Mouse (Mus musculus) heart, postnatal 0 days (tissue): ENCODE measurements around the gene Atxn2. TPM values are rescaled to one million over a fixed set of nuclear protein-coding genes. Genes with fewer than 3 reads are reported as not detected.

Source experiments
- ATAC-seq: fragments of 200-750 bp; cut with Nextera tagmentation; 2 replicates; pipeline ENCODE4 v1.8.0; 2017; ENCODE audit warnings: low read depth, moderate number of reproducible peaks, moderate library complexity; ENCODE audit not compliant: insufficient read depth
- DNase-seq: peaks from one replicate; pipeline ENCODE4 v3.0.0-alpha.2; 2016; ENCODE audit warnings: low spot score
- H3K27ac ChIP-seq: fragments of 300-500 bp; sonication (generic); 2 replicates; pipeline ENCODE4 v1.5.1; 2014; ENCODE audit warnings: low read depth, mild to moderate bottlenecking
- H3K27me3 ChIP-seq: fragments of 300-500 bp; sonication (generic); 2 replicates; pipeline ENCODE4 v1.6.1; 2014; ENCODE audit warnings: low read length, mixed read lengths; ENCODE audit not compliant: control insufficient read depth, insufficient read depth
- H3K36me3 ChIP-seq: fragments of 300-500 bp; sonication (generic); replicated peaks from 2 replicates; pipeline ENCODE4 v1.6.1; 2014; ENCODE audit warnings: low read length, mixed read lengths; ENCODE audit not compliant: control insufficient read depth, insufficient read depth
- H3K4me1 ChIP-seq: fragments of 300-500 bp; sonication (generic); 2 replicates; pipeline ENCODE4 v1.6.1; 2014; ENCODE audit warnings: antibody characterized with exemption; ENCODE audit not compliant: control insufficient read depth, insufficient read depth
- H3K4me2 ChIP-seq: fragments of 300-500 bp; sonication (generic); 2 replicates; pipeline ENCODE4 v1.6.1; 2014; ENCODE audit warnings: low read depth, mild to moderate bottlenecking, low read length, moderate library complexity
- H3K4me3 ChIP-seq: fragments of 300-500 bp; sonication (generic); 2 replicates; pipeline ENCODE4 v1.5.1; 2014; ENCODE audit warnings: low read depth, low read length
- H3K9ac ChIP-seq: fragments of 300-500 bp; sonication (generic); replicated peaks from 2 replicates; pipeline ENCODE4 v1.6.1; 2014; ENCODE audit warnings: low read depth, low read length, mixed read lengths
- H3K9me3 ChIP-seq: fragments of 300-500 bp; sonication (generic); replicated peaks from 2 replicates; pipeline ENCODE4 v1.6.1; 2016; ENCODE audit warnings: low read length; ENCODE audit not compliant: control insufficient read depth
- CTCF ChIP-seq: IDR thresholded peaks from 2 replicates; pipeline ENCODE4 v1.5.1; 2016; ENCODE audit warnings: antibody characterized with exemption, control low read depth, low read depth
- EP300 ChIP-seq: IDR thresholded peaks from 2 replicates; pipeline ENCODE4 v1.6.1; 2016; ENCODE audit warnings: antibody characterized with exemption, low read depth
- WGBS: fragments of 180-500 bp; shearing (Covaris S2); extraction: QIAGEN DNeasy Blood & Tissue Kit; methylation state at CpG from one replicate; pipeline ENCODE4 v1.1.7; 2014; 5-methylcytosine and 5-hydroxymethylcytosine counted together
- polyA plus RNA-seq: library from polyadenylated mRNA; unstranded; fragments of >200 nt; fragmentation: Nextera tagmentation; extraction: Ambion mirVana; gene quantifications from 2 replicates; pipeline ENCODE4 v1.2.1, GENCODE M21; 2015
- total RNA-seq: library from RNA; depleted of rRNA; stranded (reverse); fragments of >200 nt; gene quantifications from 2 replicates; pipeline ENCODE4 v1.2.3, GENCODE M21; 2014; ENCODE audit warnings: low replicate concordance

Gene Atxn2
- total and polyA plus RNA-seq, 2 experiments from 2014 or later: 41.2 to 41.7 TPM

GRCm38 (mm10) chr5:121833572-121834240, 122.6 kb downstream of the Atxn2 start:
- 0 out of 2 replicates have a peak, but pooled peaks have one; percentile 10 for ATAC-seq
- peaks cover 37% of the 10 kb centered on the region; the same call in 1 of the 2 replicates for H3K4me1 ChIP-seq
- no peaks in the 10 kb centered on the region for H3K9me3 ChIP-seq
- no peaks in the 10 kb centered on the region for H3K27me3 ChIP-seq
- H3K9ac ChIP-seq: peak overlapping the region; percentile 17; the same call in 1 of the 2 replicates
- peak overlapping the region; percentile 90 for H3K27ac ChIP-seq
- H3K4me3 ChIP-seq: peak overlapping the region; percentile 85; the same call in 1 of the 2 replicates
- peak; percentile 94 for TF ChIP-seq EP300
- no peak for TF ChIP-seq CTCF
- DNase-seq: peak; percentile 42
- WGBS: 45% methylated on average over 10 of the region's 10 CpGs
- no peaks in the 10 kb centered on the region for H3K36me3 ChIP-seq
- peak overlapping the region; percentile 83 for H3K4me2 ChIP-seq

GRCm38 (mm10) chr5:121834241-121834606, 123.1 kb downstream of the Atxn2 start:
- Histone ChIP-seq H3K9me3 (no peaks in the 10 kb centered on the region), H3K27me3 (no peaks in the 10 kb centered on the region), H3K4me1 (peaks cover 31% of the 10 kb centered on the region; the same call in 1 of the 2 replicates), H3K4me3 (peak overlapping the region; percentile 85; the same call in 1 of the 2 replicates), H3K9ac (no peak overlapping the region), H3K4me2 (peak overlapping the region; percentile 83), H3K36me3 (no peaks in the 10 kb centered on the region), H3K27ac (peak overlapping the region; percentile 90)
- ATAC-seq (no peak), DNase-seq (no peak)
- 58% methylated on average over 7 of the region's 7 CpGs for WGBS
- TF ChIP-seq CTCF (no peak), EP300 (no peak)

- 28% methylated on average over 12 of the region's 12 CpGs for WGBS
- TF ChIP-seq EP300: no peak
- TF ChIP-seq CTCF: no peak
Observed at GRCm38 (mm10) chr5:121834991-121835747, 124.0 kb downstream of the Atxn2 start.

GRCm38 (mm10) chr5:121835949-121836691, 125.0 kb downstream of the Atxn2 start:
- ATAC-seq: peak; percentile 1; the same call in 1 of the 2 replicates
- under 1% methylated on average over 51 of the region's 51 CpGs for WGBS
- peak overlapping the region; percentile 84 for H3K9ac ChIP-seq
- H3K27me3 ChIP-seq: no peaks in the 10 kb centered on the region
- DNase-seq: no peak
- H3K4me3 ChIP-seq: peak overlapping the region; percentile 85
- H3K36me3 ChIP-seq: no peaks in the 10 kb centered on the region
- H3K27ac ChIP-seq: peak overlapping the region; percentile 90
- peaks cover 28% of the 10 kb centered on the region; the same call in 1 of the 2 replicates for H3K4me1 ChIP-seq
- H3K9me3 ChIP-seq: no peaks in the 10 kb centered on the region
- no peak; the same call in 1 of the 2 replicates for TF ChIP-seq EP300
- TF ChIP-seq CTCF: no peak
- H3K4me2 ChIP-seq: peak overlapping the region; percentile 83

More at GRCm38 (mm10) chr5:121834991-121835747, 124.0 kb downstream of the Atxn2 start:
- peak overlapping the region; percentile 90 for H3K27ac ChIP-seq
- peak overlapping the region; percentile 83 for H3K4me2 ChIP-seq
- no peak for DNase-seq
- peak overlapping the region; percentile 84 for H3K9ac ChIP-seq
- no peak for ATAC-seq
- H3K4me3 ChIP-seq: peak overlapping the region; percentile 85
- H3K9me3 ChIP-seq: no peaks in the 10 kb centered on the region
- H3K27me3 ChIP-seq: no peaks in the 10 kb centered on the region
- peaks cover 28% of the 10 kb centered on the region; the same call in 1 of the 2 replicates for H3K4me1 ChIP-seq
- no peaks in the 10 kb centered on the region for H3K36me3 ChIP-seq

- peak; percentile 78 for ATAC-seq
- H3K9ac ChIP-seq: peak overlapping the region; percentile 84
- peak overlapping the region; percentile 83 for H3K4me2 ChIP-seq
- H3K4me3 ChIP-seq: peak overlapping the region; percentile 85
- peaks cover 28% of the 10 kb centered on the region; the same call in 1 of the 2 replicates for H3K4me1 ChIP-seq
- H3K9me3 ChIP-seq: no peaks in the 10 kb centered on the region
- DNase-seq: peak; percentile 95
- under 1% methylated on average over 67 of the region's 77 CpGs for WGBS
- TF ChIP-seq EP300 (peak; percentile 41), CTCF (no peak)
- H3K27me3 ChIP-seq: no peaks in the 10 kb centered on the region
- peak overlapping the region; percentile 90 for H3K27ac ChIP-seq
- no peaks in the 10 kb centered on the region for H3K36me3 ChIP-seq
Observed at GRCm38 (mm10) chr5:121836692-121837415, 125.7 kb downstream of the Atxn2 start.
